Comparison of ENCODE assay signal across 12 mouse cellular contexts in the genomic region with DNA sequence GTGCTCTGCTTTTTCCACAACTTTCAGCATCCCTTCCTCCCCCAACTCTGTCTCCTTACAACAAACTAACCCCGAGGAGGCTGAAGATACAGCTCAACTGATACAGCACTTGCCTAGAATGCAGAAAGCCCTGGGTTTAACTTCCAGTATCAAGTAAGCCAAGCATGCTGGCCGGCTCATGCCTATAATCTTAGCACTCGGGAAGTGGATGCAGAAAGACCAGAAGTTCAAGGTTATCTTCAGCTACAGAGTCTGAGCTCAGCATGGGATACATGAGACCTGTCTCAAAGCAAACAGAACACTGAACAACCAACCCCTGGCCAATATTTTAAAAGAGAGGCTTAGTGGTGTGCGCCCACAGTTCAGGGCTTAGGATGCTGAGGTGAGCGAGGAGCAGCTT. TPM values are rescaled to one million over a fixed set of nuclear protein-coding genes. Genes with fewer than 3 reads are reported as not detected.
A peak's percentile ranks its signal among the peaks of the same experiment; 100 is the strongest.
DNase-seq lines count a peak whose midpoint lies in the region; ATAC-seq and TF ChIP-seq lines count a peak whose summit lies in the region.
"Had no signal": no experiment of that assay in that cellular context is flagged by ENCODE, and none has a peak within 500 bp of the region (broad histone marks: within the 10 kb centered on the region; RNA-seq: fewer than 3 reads in every experiment).

No protein-coding gene starts in this region.

- no peaks in the 10 kb centered on the region for H3K27me3 ChIP-seq in heart, embryonic 16.5 days (ENCODE audit: control insufficient read depth, insufficient read depth, low read length)
- no peaks in the 10 kb centered on the region for H3K27me3 ChIP-seq in heart, adult 2 months (ENCODE audit: control insufficient read depth, insufficient read depth, low read length)
- no peaks in the 10 kb centered on the region for H3K27me3 ChIP-seq in embryonic facial prominence, embryonic 13.5 days
- H3K27me3 ChIP-seq in hindbrain, embryonic 15.5 days = no peaks in the 10 kb centered on the region
- H3K27me3 ChIP-seq in neural tube, embryonic 13.5 days = no peaks in the 10 kb centered on the region
- H3K27me3 ChIP-seq: CH12.LX; embryonic facial prominence, embryonic 15.5 days; liver, embryonic 15.5 days had no signal

- no peak for TF ChIP-seq EP300 in heart, adult 2 months (IDR thresholded peaks at IDR 0.05; ENCODE audit: insufficient read depth, low read depth, low read length)

- no peaks in the 10 kb centered on the region for H3K9me3 ChIP-seq in heart, embryonic 16.5 days (replicated peaks; ENCODE audit: control insufficient read depth, low read length)
- no peaks in the 10 kb centered on the region for H3K9me3 ChIP-seq in embryonic facial prominence, embryonic 13.5 days
- H3K9me3 ChIP-seq in hindbrain, embryonic 15.5 days = no peaks in the 10 kb centered on the region
- H3K9me3 ChIP-seq in neural tube, embryonic 13.5 days = no peaks in the 10 kb centered on the region
- H3K9me3 ChIP-seq: embryonic facial prominence, embryonic 15.5 days; liver, embryonic 15.5 days had no signal

- intact Hi-C loops in heart, adult 2 months (cut with DNase I) = loop anchor here (5.0 kb wide), 1 partner anchor 34 kb away; no protein-coding TSS in a partner anchor
- intact Hi-C loops in left cerebral cortex, postnatal 4 days (cut with DNase I) = no loop called here
- intact Hi-C loops in left cerebral cortex, adult 2 months (cut with DNase I) = no loop called here

- TF ChIP-seq CTCF in heart, adult 2 months (IDR thresholded peaks at IDR 0.05) = no peak
- no peak for TF ChIP-seq CTCF in left cerebral cortex, adult 2 months (IDR thresholded peaks at IDR 0.05)

- H3K36me3 ChIP-seq in heart, embryonic 16.5 days (ENCODE audit: control insufficient read depth, insufficient read depth) = no peaks in the 10 kb centered on the region
- H3K36me3 ChIP-seq in heart, adult 2 months (ENCODE audit: control insufficient read depth, insufficient read depth, low read length) = peaks cover 3% of the 10 kb centered on the region
- H3K36me3 ChIP-seq in embryonic facial prominence, embryonic 13.5 days = peaks cover 19% of the 10 kb centered on the region
- no peaks in the 10 kb centered on the region for H3K36me3 ChIP-seq in hindbrain, embryonic 15.5 days
- H3K36me3 ChIP-seq in neural tube, embryonic 13.5 days = no peaks in the 10 kb centered on the region
- H3K36me3 ChIP-seq: liver, embryonic 15.5 days had no signal

- no peak overlapping the region for H3K4me2 ChIP-seq in heart, embryonic 16.5 days (ENCODE audit: low read depth, low read length)
- H3K4me2 ChIP-seq in embryonic facial prominence, embryonic 13.5 days = peak overlapping the region; percentile 30; the same call in 1 of the 2 replicates
- no peak overlapping the region for H3K4me2 ChIP-seq in hindbrain, embryonic 15.5 days
- H3K4me2 ChIP-seq in neural tube, embryonic 13.5 days = peak overlapping the region; percentile 39; the same call in 1 of the 2 replicates
- H3K4me2 ChIP-seq: embryonic facial prominence, embryonic 15.5 days; liver, embryonic 15.5 days had no signal

- peaks cover 32% of the 10 kb centered on the region for H3K4me1 ChIP-seq in heart, embryonic 16.5 days (ENCODE audit: control insufficient read depth, insufficient read depth, low read length)
- H3K4me1 ChIP-seq in heart, adult 2 months (ENCODE audit: control insufficient read depth, insufficient read depth, low read length) = peaks cover 6% of the 10 kb centered on the region
- H3K4me1 ChIP-seq in embryonic facial prominence, embryonic 13.5 days = peaks cover 32% of the 10 kb centered on the region
- peaks cover 35% of the 10 kb centered on the region for H3K4me1 ChIP-seq in hindbrain, embryonic 15.5 days (replicated peaks)
- peaks cover 55% of the 10 kb centered on the region for H3K4me1 ChIP-seq in neural tube, embryonic 13.5 days (replicated peaks)
- H3K4me1 ChIP-seq: liver, embryonic 15.5 days had no signal

- WGBS in heart, embryonic 16.5 days = 51% methylated on average over 5 of the region's 5 CpGs
- WGBS in heart, adult 2 months = 68% methylated on average over 5 of the region's 5 CpGs
- WGBS in embryonic facial prominence, embryonic 13.5 days = 59% methylated on average over 5 of the region's 5 CpGs
- 66% methylated on average over 5 of the region's 5 CpGs for WGBS in hindbrain, embryonic 15.5 days
- 80% methylated on average over 5 of the region's 5 CpGs for WGBS in neural tube, embryonic 13.5 days

- no peaks in the 10 kb centered on the region for H3K79me2 ChIP-seq in heart, adult 2 months (replicated peaks; ENCODE audit: control insufficient read depth, insufficient read depth, low read length)

- no peak for DNase-seq in heart, adult 2 months
- DNase-seq in left cerebral cortex, postnatal 4 days = no peak
- DNase-seq in lung, postnatal 25 days (ENCODE audit: low spot score) = no peak
- no peak for DNase-seq in left cerebral cortex, adult 2 months (ENCODE audit: extremely low spot score in 1 of 2, low spot score in 2 of 2)
- DNase-seq: cerebellum, adult 11 months had no signal

- no peak for ATAC-seq in heart, embryonic 16.5 days (replicated peaks; ENCODE audit: extremely low read depth, insufficient read depth, low FRiP score)
- ATAC-seq in embryonic facial prominence, embryonic 13.5 days (ENCODE audit: insufficient number of reproducible peaks, insufficient read depth, low FRiP score, low TSS enrichment, low read depth) = no peak
- ATAC-seq in hindbrain, embryonic 15.5 days (ENCODE audit: low FRiP score, low read depth) = no peak
- no peak for ATAC-seq in neural tube, embryonic 13.5 days (ENCODE audit: low read depth)

- no peak for TF ChIP-seq POLR2A in heart, adult 2 months (IDR thresholded peaks at IDR 0.05; ENCODE audit: insufficient read depth, low read depth, low read length)

- H3K9ac ChIP-seq in heart, embryonic 16.5 days (ENCODE audit: low read length) = peak overlapping the region; percentile 27
- no peak overlapping the region for H3K9ac ChIP-seq in heart, adult 2 months (ENCODE audit: low read depth, low read length)
- H3K9ac ChIP-seq in embryonic facial prominence, embryonic 13.5 days = no peak overlapping the region
- no peak overlapping the region for H3K9ac ChIP-seq in hindbrain, embryonic 15.5 days
- H3K9ac ChIP-seq in neural tube, embryonic 13.5 days = peak overlapping the region; percentile 52
- H3K9ac ChIP-seq: embryonic facial prominence, embryonic 15.5 days; liver, embryonic 15.5 days had no signal

- H3K4me3 ChIP-seq in heart, embryonic 16.5 days (ENCODE audit: low read length) = no peak overlapping the region
- no peak overlapping the region for H3K4me3 ChIP-seq in heart, adult 2 months
- H3K4me3 ChIP-seq in embryonic facial prominence, embryonic 13.5 days = no peak overlapping the region
- no peak overlapping the region for H3K4me3 ChIP-seq in hindbrain, embryonic 15.5 days
- no peak overlapping the region for H3K4me3 ChIP-seq in neural tube, embryonic 13.5 days
- H3K4me3 ChIP-seq in left cerebral cortex, adult 2 months = no peak overlapping the region
- H3K4me3 ChIP-seq: embryonic facial prominence, embryonic 15.5 days; liver, embryonic 15.5 days had no signal

- H3K27ac ChIP-seq in heart, embryonic 16.5 days (ENCODE audit: low read length) = peak overlapping the region; percentile 44; the same call in 1 of the 2 replicates
- no peak overlapping the region for H3K27ac ChIP-seq in heart, adult 2 months
- H3K27ac ChIP-seq in embryonic facial prominence, embryonic 13.5 days = peak overlapping the region; percentile 69
- peak overlapping the region; percentile 68 for H3K27ac ChIP-seq in hindbrain, embryonic 15.5 days (replicated peaks)
- peak overlapping the region; percentile 88 for H3K27ac ChIP-seq in neural tube, embryonic 13.5 days (replicated peaks)
- H3K27ac ChIP-seq in left cerebral cortex, adult 2 months = no peak overlapping the region
- H3K27ac ChIP-seq: embryonic facial prominence, embryonic 15.5 days; liver, embryonic 15.5 days had no signal

RNA-seq across cellular contexts. Expression of a gene that starts 44.5 kb away (rescaled TPM):
- 39.8 and 46.7 TPM in 2 replicates for polyA plus RNA-seq in heart, embryonic 16.5 days (2015; fragmentation: Nextera tagmentation; extraction: Ambion mirVana)
- 10 to 100 TPM; 19.1 to 21.1 TPM for total RNA-seq in heart, adult 2 months (2021)
- polyA plus RNA-seq in heart, adult 2 months (2012; rRNA removed) = 31.3 TPM in 2 replicates
- polyA plus RNA-seq in embryonic facial prominence, embryonic 13.5 days (2015; fragmentation: Nextera tagmentation; extraction: Ambion mirVana) = 35.6 and 37.3 TPM in 2 replicates
- 46.5 and 54.2 TPM in 2 replicates for polyA plus RNA-seq in hindbrain, embryonic 15.5 days (2015; fragmentation: Nextera tagmentation; extraction: Ambion mirVana)
- 51.0 and 51.6 TPM in 2 replicates for polyA plus RNA-seq in neural tube, embryonic 13.5 days (2015; fragmentation: Nextera tagmentation; extraction: Ambion mirVana)
- total RNA-seq in left cerebral cortex, postnatal 4 days (2021) = 10 to 100 TPM; 58.2 to 59.7 TPM
- total RNA-seq in left cerebral cortex, adult 2 months (2021) = 10 to 100 TPM; 49.3 to 54.2 TPM

Comparison
In these comparisons a context has a peak if more than half of its experiments do, and no peak if none do; other contexts are left out.
1. H3K27ac ChIP-seq: peak in heart, embryonic 16.5 days (single experiment), embryonic facial prominence, embryonic 13.5 days (single experiment), hindbrain, embryonic 15.5 days (single experiment) and neural tube, embryonic 13.5 days (single experiment); none in heart, adult 2 months (single experiment) and left cerebral cortex, adult 2 months (single experiment).
2. H3K9ac ChIP-seq: peak in heart, embryonic 16.5 days (single experiment) and neural tube, embryonic 13.5 days (single experiment); none in heart, adult 2 months (single experiment), embryonic facial prominence, embryonic 13.5 days (single experiment) and hindbrain, embryonic 15.5 days (single experiment).
3. H3K4me2 ChIP-seq: peak in embryonic facial prominence, embryonic 13.5 days (single experiment) and neural tube, embryonic 13.5 days (single experiment); none in heart, embryonic 16.5 days (single experiment) and hindbrain, embryonic 15.5 days (single experiment).